Mouse (Mus musculus): ENCODE data around the gene Zcchc7. TPM values are rescaled to one million over a fixed set of nuclear protein-coding genes. Genes with fewer than 3 reads are reported as not detected.

The Zcchc7 gene
- total and polyA plus RNA-seq, 2 experiments: 4.8 to 21.8 TPM

DNA sequence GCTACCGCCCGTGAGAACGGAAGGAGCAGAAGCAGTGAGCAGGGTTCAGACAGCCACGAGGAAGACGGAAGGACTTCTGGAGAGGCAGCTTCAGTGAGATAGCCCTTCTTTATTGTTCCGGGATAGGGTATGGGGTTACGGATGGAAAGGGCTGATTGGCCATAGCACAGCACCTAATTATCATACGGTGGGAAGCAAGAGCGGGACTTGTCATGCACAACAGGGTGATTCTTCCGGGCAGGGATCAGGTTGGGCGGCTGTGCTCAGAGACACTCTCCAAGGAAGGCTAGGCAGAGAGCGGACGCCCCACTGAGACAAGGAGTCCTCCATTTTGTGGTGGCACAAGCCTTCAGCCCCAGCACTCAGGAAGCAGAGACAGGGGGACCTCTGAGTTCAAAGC lies 203.5 kb downstream of the Zcchc7 start:
- Histone ChIP-seq H3K4me1 (ENCODE audit: control insufficient read depth, insufficient read depth, low read length) (no peaks in the 10 kb centered on the region), H3K27me3 (ENCODE audit: control insufficient read depth, insufficient read depth, low read length) (no peaks in the 10 kb centered on the region), H3K9ac (ENCODE audit: low read depth, low read length) (no peak overlapping the region), H3K4me3 (ENCODE audit: insufficient read depth, low read depth, low read length) (no peak overlapping the region), H3K36me3 (ENCODE audit: control insufficient read depth, insufficient read depth, low read length) (no peaks in the 10 kb centered on the region), H3K27ac (replicated peaks; ENCODE audit: insufficient read depth, low read depth, low read length) (no peak overlapping the region), H3K79me2 (ENCODE audit: control insufficient read depth, insufficient read depth, low read length) (no peaks in the 10 kb centered on the region)
- DNase-seq (ENCODE audit: extremely low read depth, low read depth, low spot score): no peak
- no peak for TF ChIP-seq POLR2A (IDR thresholded peaks at IDR 0.05; ENCODE audit: extremely low read depth, insufficient read depth, low read length)
- no peak for TF ChIP-seq CTCF (IDR thresholded peaks at IDR 0.05; ENCODE audit: low read depth, low read length)
- 94% methylated on average over 13 of the region's 13 CpGs for WGBS

DNA sequence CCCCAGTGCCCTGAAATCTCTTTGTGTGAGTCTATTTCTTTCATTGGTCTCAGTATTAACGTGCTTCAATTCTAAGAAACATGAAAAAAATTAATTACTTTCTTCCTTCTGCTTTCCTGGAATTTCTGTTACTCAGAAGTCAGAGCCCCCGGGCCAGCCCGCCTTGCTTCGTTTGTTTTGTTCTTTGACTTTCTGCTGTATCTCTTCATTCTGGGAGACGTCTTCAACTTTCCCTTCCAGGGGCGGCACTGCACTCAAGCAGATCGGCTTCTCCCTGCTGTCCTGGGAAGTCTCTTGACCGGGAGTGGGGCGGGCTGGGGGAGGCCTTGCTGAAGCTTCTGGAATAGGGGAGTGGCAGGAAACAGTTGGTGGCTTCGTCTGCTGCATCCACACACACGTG lies 207.5 kb downstream of the Zcchc7 start:
- Histone ChIP-seq H3K4me1 (ENCODE audit: control insufficient read depth, insufficient read depth, low read length) (no peaks in the 10 kb centered on the region), H3K27ac (replicated peaks; ENCODE audit: insufficient read depth, low read depth, low read length) (no peak overlapping the region), H3K27me3 (ENCODE audit: control insufficient read depth, insufficient read depth, low read length) (no peaks in the 10 kb centered on the region), H3K9ac (ENCODE audit: low read depth, low read length) (no peak overlapping the region), H3K36me3 (ENCODE audit: control insufficient read depth, insufficient read depth, low read length) (no peaks in the 10 kb centered on the region), H3K4me3 (ENCODE audit: insufficient read depth, low read depth, low read length) (no peak overlapping the region), H3K79me2 (ENCODE audit: control insufficient read depth, insufficient read depth, low read length) (no peaks in the 10 kb centered on the region)
- 72% methylated on average over 11 of the region's 11 CpGs for WGBS
- DNase-seq (ENCODE audit: extremely low read depth, low read depth, low spot score): no peak
- TF ChIP-seq CTCF (IDR thresholded peaks at IDR 0.05; ENCODE audit: low read depth, low read length) (no peak), POLR2A (IDR thresholded peaks at IDR 0.05; ENCODE audit: extremely low read depth, insufficient read depth, low read length) (no peak)

DNA sequence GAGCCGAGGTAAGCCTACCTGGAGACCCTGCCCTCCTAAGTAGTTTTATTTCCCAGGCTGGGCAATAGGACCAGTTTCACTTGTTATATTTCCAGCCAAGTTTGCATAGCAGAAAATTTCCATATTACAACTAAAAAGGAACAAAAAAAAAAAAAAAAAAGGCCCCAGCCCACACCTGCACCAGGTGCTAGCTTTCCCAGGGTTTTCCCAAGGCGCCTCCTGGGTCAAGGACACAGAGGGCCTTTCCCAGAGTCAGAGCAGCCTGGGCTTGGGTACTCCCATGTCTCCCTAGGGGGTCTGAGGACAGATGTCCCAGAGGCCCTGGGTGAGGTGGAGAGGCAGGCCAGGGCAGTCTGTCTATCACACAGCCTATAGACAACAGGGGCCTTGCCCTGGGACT lies 209.5 kb downstream of the Zcchc7 start:
- Histone ChIP-seq H3K27me3 (ENCODE audit: control insufficient read depth, insufficient read depth, low read length) (no peaks in the 10 kb centered on the region), H3K4me1 (ENCODE audit: control insufficient read depth, insufficient read depth, low read length) (no peaks in the 10 kb centered on the region), H3K36me3 (ENCODE audit: control insufficient read depth, insufficient read depth, low read length) (no peaks in the 10 kb centered on the region), H3K27ac (replicated peaks; ENCODE audit: insufficient read depth, low read depth, low read length) (no peak overlapping the region), H3K4me3 (ENCODE audit: insufficient read depth, low read depth, low read length) (no peak overlapping the region), H3K9ac (ENCODE audit: low read depth, low read length) (no peak overlapping the region), H3K79me2 (ENCODE audit: control insufficient read depth, insufficient read depth, low read length) (no peaks in the 10 kb centered on the region)
- WGBS: 85% methylated on average over 2 of the region's 2 CpGs
- no peak for DNase-seq (ENCODE audit: extremely low read depth, low read depth, low spot score)
- TF ChIP-seq POLR2A (IDR thresholded peaks at IDR 0.05; ENCODE audit: extremely low read depth, insufficient read depth, low read length) (no peak), CTCF (IDR thresholded peaks at IDR 0.05; ENCODE audit: low read depth, low read length) (no peak)

DNA sequence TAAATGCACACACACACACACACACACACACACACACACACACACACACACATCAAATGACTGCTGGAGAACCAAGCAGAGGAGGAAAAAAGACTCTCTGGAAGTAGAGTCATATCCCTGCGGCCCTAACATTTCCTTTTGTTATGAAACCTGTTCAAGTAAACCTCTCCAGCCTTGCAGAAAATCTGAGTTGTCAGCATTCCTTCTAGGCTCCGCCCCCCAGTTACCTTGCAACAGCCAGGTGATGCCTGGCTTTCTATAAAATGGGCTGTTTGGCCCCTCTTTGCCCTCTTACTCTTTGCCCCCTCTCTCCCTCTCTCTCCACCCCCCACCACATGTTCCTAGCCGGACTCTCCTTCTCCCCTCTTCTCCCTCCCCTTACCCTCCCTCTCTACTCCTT lies 210.1 kb downstream of the Zcchc7 start:
- no peaks in the 10 kb centered on the region for H3K36me3 ChIP-seq (ENCODE audit: control insufficient read depth, insufficient read depth, low read length)
- no peak overlapping the region for H3K4me3 ChIP-seq (ENCODE audit: insufficient read depth, low read depth, low read length)
- DNase-seq (ENCODE audit: extremely low read depth, low read depth, low spot score): no peak
- no peak overlapping the region for H3K9ac ChIP-seq (ENCODE audit: low read depth, low read length)
- no peaks in the 10 kb centered on the region for H3K27me3 ChIP-seq (ENCODE audit: control insufficient read depth, insufficient read depth, low read length)
- H3K27ac ChIP-seq (replicated peaks; ENCODE audit: insufficient read depth, low read depth, low read length): no peak overlapping the region
- 90% methylated on average over 3 of the region's 3 CpGs for WGBS
- H3K79me2 ChIP-seq (ENCODE audit: control insufficient read depth, insufficient read depth, low read length): no peaks in the 10 kb centered on the region
- H3K4me1 ChIP-seq (ENCODE audit: control insufficient read depth, insufficient read depth, low read length): no peaks in the 10 kb centered on the region
- no peak for TF ChIP-seq CTCF (IDR thresholded peaks at IDR 0.05; ENCODE audit: low read depth, low read length)
- TF ChIP-seq POLR2A (IDR thresholded peaks at IDR 0.05; ENCODE audit: extremely low read depth, insufficient read depth, low read length): no peak

DNA sequence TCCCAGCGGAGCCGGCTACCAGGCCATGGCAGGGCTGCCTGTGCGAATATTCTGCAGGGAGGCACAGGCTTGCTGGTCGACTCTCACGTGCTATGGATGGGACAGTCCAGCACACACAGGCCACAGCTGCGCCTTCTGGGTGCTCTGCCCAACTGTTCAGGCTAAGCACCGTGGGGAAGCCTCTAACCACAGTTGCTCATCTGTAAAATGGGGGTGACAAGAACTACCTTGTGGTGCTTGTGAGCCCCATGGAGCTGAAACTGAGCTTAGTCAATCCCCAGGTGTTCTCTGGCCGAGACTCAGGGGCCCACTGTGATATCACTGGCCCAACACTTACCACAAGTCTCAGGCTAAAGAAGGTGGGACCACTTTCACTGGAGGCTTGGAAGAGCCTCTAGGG lies 211.7 kb downstream of the Zcchc7 start:
- WGBS: 91% methylated on average over 8 of the region's 8 CpGs
- Histone ChIP-seq H3K4me3 (ENCODE audit: insufficient read depth, low read depth, low read length) (no peak overlapping the region), H3K36me3 (ENCODE audit: control insufficient read depth, insufficient read depth, low read length) (no peaks in the 10 kb centered on the region), H3K4me1 (ENCODE audit: control insufficient read depth, insufficient read depth, low read length) (no peaks in the 10 kb centered on the region), H3K27me3 (ENCODE audit: control insufficient read depth, insufficient read depth, low read length) (no peaks in the 10 kb centered on the region), H3K9ac (ENCODE audit: low read depth, low read length) (no peak overlapping the region), H3K79me2 (ENCODE audit: control insufficient read depth, insufficient read depth, low read length) (no peaks in the 10 kb centered on the region), H3K27ac (replicated peaks; ENCODE audit: insufficient read depth, low read depth, low read length) (no peak overlapping the region)
- no peak for TF ChIP-seq POLR2A (IDR thresholded peaks at IDR 0.05; ENCODE audit: extremely low read depth, insufficient read depth, low read length)
- no peak for TF ChIP-seq CTCF (IDR thresholded peaks at IDR 0.05; ENCODE audit: low read depth, low read length)
- no peak for DNase-seq (ENCODE audit: extremely low read depth, low read depth, low spot score)

DNA sequence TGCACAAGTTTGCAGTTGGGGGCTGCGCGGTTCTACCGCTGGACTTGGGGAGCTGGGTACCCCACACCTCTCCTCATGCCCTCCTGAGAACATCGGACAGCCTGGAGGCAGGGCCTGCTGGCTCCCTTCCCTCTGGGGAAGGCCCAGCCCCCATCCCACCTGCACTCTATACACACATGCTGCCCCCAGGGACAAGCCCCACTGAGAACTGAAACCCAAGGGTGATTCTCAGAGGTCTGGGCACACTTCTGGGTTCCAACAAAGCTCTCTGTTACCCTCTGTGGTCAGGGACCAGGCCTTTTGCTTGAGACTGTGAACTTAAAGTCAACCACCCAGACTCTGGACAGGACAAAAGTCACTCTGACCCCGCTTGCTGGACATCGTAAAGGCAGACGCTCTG lies 214.4 kb downstream of the Zcchc7 start:
- H3K4me1 ChIP-seq (ENCODE audit: control insufficient read depth, insufficient read depth, low read length): peaks cover 8% of the 10 kb centered on the region
- 88% methylated on average over 7 of the region's 7 CpGs for WGBS
- no peak for DNase-seq (ENCODE audit: extremely low read depth, low read depth, low spot score)
- no peaks in the 10 kb centered on the region for H3K36me3 ChIP-seq (ENCODE audit: control insufficient read depth, insufficient read depth, low read length)
- no peaks in the 10 kb centered on the region for H3K27me3 ChIP-seq (ENCODE audit: control insufficient read depth, insufficient read depth, low read length)
- H3K9ac ChIP-seq (ENCODE audit: low read depth, low read length): no peak overlapping the region
- TF ChIP-seq CTCF (IDR thresholded peaks at IDR 0.05; ENCODE audit: low read depth, low read length) (no peak), POLR2A (IDR thresholded peaks at IDR 0.05; ENCODE audit: extremely low read depth, insufficient read depth, low read length) (no peak)
- no peaks in the 10 kb centered on the region for H3K79me2 ChIP-seq (ENCODE audit: control insufficient read depth, insufficient read depth, low read length)
- no peak overlapping the region for H3K4me3 ChIP-seq (ENCODE audit: insufficient read depth, low read depth, low read length)
- no peak overlapping the region for H3K27ac ChIP-seq (replicated peaks; ENCODE audit: insufficient read depth, low read depth, low read length)
